Mouse (Mus musculus) monocyte, adult 2 months (primary cell): ENCODE measurements around the gene Gm13871.
"Not testable (repeated sequence)": the region's sequence is repeated elsewhere in the genome, so short reads cannot be mapped to it uniquely, and the experiment has no call there.

Source experiments
- DNase-seq, 2 experiments: peaks; one replicate each; pipeline ENCODE4 v3.0.0; 2022; ENCODE audit warnings: low spot score in 2 of 2, low read depth in 1 of 2

Gm13871 gene

GRCm38 (mm10) chr4:73905853-73906252 lies at the start of gene Gm13871:
Gene Gm13871 (minus strand): TSS chr4:73905953.
- not testable (repeated sequence) for DNase-seq

DNA sequence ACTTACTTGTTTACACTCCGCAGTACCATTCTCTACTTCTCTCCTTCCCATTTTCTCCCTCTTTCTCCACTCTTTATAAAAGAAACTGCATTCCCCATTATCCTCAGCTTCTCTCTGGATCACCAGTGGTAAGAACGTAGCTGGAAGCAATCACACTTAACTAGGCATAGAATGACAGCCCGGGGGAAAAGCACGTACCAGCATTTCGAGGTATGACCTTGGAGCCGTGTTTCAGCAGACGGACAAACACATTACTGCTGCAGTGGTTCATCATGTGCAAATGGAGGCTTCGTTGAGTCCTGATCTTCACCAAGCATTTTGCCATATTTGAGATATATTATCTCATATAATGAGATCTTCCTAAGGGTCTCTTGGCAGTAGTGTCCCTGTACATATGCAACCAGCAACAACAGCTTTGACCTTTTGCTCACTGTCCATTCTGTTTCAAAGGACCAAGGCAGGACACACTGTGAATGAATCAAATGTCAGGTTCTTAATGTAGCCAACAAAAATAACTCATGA lies 44.7 kb upstream of the Gm13871 start, which contains the start of gene 2310002L09Rik:
Gene 2310002L09Rik (minus strand): TSS at position 472 of the 522 bp plus-strand sequence.
- no peak for DNase-seq

DNA sequence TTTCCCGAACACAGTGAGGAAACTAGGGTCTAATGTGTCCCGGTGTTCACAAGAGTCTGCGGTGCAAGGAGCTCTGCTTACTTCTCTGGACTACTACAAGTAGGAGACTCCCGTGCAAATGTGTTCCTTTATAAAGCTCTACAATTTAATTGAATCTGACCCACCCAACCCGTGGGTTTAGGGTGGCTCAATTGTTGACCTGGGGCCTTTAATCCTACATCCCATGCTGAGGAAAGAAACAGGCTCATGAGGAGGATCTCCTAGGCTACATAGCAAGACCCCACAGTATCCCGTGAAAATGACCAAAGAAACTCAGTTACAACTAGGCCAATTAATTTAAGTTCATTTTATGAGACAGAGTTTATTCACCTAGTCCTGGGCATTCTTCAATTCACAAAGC lies 14.9 kb upstream of the Gm13871 start, which contains the start of gene Gm11756:
Gene Gm11756 (minus strand): TSS at position 101 of the 400 bp plus-strand sequence.
- not testable (repeated sequence) for DNase-seq

DNA sequence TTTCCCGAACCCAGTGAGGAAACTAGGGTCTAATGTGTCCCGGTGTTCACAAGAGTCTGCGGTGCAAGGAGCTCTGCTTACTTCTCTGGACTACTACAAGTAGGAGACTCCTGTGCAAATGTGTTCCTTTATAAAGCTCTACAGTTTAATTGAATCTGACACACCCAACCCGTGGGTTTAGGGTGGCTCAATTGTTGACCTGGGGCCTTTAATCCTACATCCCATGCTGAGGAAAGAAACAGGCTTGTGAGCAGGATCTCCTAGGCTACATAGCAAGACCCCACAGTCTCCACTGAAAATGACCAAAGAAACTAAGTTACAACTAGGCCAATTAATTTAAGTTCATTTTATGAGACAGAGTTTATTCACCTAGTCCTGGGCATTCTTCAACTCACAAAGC lies 14.7 kb downstream of the Gm13871 start, which contains the start of gene Gm11757:
Gene Gm11757 (minus strand): TSS at position 101 of the 400 bp plus-strand sequence.
- not testable (repeated sequence) for DNase-seq

DNA sequence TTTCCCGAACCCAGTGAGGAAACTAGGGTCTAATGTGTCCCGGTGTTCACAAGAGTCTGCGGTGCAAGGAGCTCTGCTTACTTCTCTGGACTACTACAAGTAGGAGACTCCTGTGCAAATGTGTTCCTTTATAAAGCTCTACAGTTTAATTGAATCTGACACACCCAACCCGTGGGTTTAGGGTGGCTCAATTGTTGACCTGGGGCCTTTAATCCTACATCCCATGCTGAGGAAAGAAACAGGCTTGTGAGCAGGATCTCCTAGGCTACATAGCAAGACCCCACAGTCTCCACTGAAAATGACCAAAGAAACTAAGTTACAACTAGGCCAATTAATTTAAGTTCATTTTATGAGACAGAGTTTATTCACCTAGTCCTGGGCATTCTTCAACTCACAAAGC lies 29.6 kb downstream of the Gm13871 start, which contains the start of gene Gm11758:
Gene Gm11758 (minus strand): TSS at position 101 of the 400 bp plus-strand sequence.
- not testable (repeated sequence) for DNase-seq
